Mouse (Mus musculus) MEL (cell line): Measurements from ENCODE around the gene Spi1.

ENCODE experiments used
- CTCF ChIP-seq, 3 experiments: IDR thresholded peaks in 2 of 3; conservative IDR thresholded peaks in 1 of 3; 2 replicates each; pipeline ENCODE4 v1.5.1; 2011 to 2012; ENCODE audit warnings: low read length in 3 of 3, low read depth in 2 of 3, mild to moderate bottlenecking in 2 of 3, improper control_type of control experiment in 1 of 3, inconsistent platforms in 1 of 3, mixed read lengths in 1 of 3, moderate library complexity in 1 of 3; ENCODE audit not compliant: control insufficient read depth in 1 of 3, insufficient read depth in 1 of 3, poor library complexity in 1 of 3, severe bottlenecking in 1 of 3
- EP300 ChIP-seq, 2 experiments: IDR thresholded peaks; 2 replicates each; pipeline ENCODE4 v1.6.1; 2011; ENCODE audit warnings: improper control_type of control experiment in 2 of 2, low read length in 2 of 2, low read depth in 1 of 2, mild to moderate bottlenecking in 1 of 2
- KAT2A ChIP-seq: conservative IDR thresholded peaks from 2 replicates; pipeline ENCODE4 v1.6.1; 2012; ENCODE audit warnings: low read depth, low read length, improper control_type of control experiment, inconsistent platforms
- MAZ ChIP-seq: IDR thresholded peaks from 2 replicates; pipeline ENCODE4 v1.6.1; 2012; ENCODE audit warnings: low read depth, mild to moderate bottlenecking, inconsistent platforms, low read length, improper control_type of control experiment
- POLR2AphosphoS2 ChIP-seq: IDR thresholded peaks from 2 replicates; pipeline ENCODE4 v1.6.1; 2011; ENCODE audit warnings: low read length, improper control_type of control experiment
- TCF12 ChIP-seq: IDR thresholded peaks from 2 replicates; pipeline ENCODE4 v1.6.1; 2014; ENCODE audit warnings: low read depth, mild to moderate bottlenecking, inconsistent platforms, low read length, improper control_type of control experiment, moderate library complexity
- ZNF384 ChIP-seq: IDR thresholded peaks from 2 replicates; pipeline ENCODE4 v1.6.1; 2012; ENCODE audit warnings: low read depth, mild to moderate bottlenecking, inconsistent platforms, low read length, improper control_type of control experiment

DNA sequence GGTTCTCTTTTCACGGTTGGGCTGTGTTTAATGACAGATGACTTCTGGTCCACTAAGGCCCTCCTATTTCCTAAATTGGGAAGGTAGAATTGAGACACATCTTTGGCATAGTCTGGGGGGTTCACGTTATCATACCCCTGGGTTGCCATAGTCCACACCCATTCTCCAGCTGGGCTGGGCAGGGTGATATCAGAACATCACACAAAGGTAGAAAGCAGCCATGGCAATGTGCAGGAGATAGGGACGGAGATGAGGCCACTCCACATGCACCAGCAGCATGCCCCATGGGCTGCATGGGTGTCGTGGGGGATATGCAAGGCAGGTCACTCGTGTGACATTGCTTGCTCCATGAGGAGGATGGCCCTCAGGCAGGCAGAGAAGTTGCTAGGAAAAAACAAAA is 81.3 kb downstream of the Spi1 start:
- TF ChIP-seq KAT2A, result no peak
- no peak for TF ChIP-seq ZNF384
- no peak for TF ChIP-seq MAZ
- no peak for TF ChIP-seq CTCF (IDR thresholded peaks at IDR 0.05 in 2 of 3, conservative IDR thresholded peaks at IDR 0.05 in 1 of 3; ENCODE audit: control insufficient read depth in 1 of 3, insufficient read depth in 1 of 3, low read depth in 2 of 3, low read length in 3 of 3, poor library complexity in 1 of 3, severe bottlenecking in 1 of 3)
- no peak for TF ChIP-seq POLR2AphosphoS2
- no peak for TF ChIP-seq TCF12
- no peak for TF ChIP-seq EP300 (IDR thresholded peaks at IDR 0.05; ENCODE audit: low read depth in 1 of 2, low read length in 2 of 2)
